Mouse (Mus musculus) lung, postnatal 0 days (tissue): ENCODE measurements around the gene Ssbp3.

Experiments
- CTCF ChIP-seq: IDR thresholded peaks from 2 replicates; pipeline ENCODE4 v1.5.1; 2016; ENCODE audit warnings: antibody characterized with exemption, mild to moderate bottlenecking
- EP300 ChIP-seq: IDR thresholded peaks from 2 replicates; pipeline ENCODE4 v1.6.1; 2016; ENCODE audit warnings: antibody characterized with exemption, mild to moderate bottlenecking, control low read depth

GRCm38 (mm10) chr4:106865415-106866110 lies 44.9 kb upstream of the Ssbp3 start:
- TF ChIP-seq CTCF (no peak), EP300 (no peak)
